Mouse (Mus musculus) liver, adult 2 months (tissue): Measurements from ENCODE around the gene Adamts20. TPM values are rescaled to one million over a fixed set of nuclear protein-coding genes. Genes with fewer than 3 reads are reported as not detected.

Experiments
- DNase-seq: peaks from one replicate; pipeline ENCODE4 v3.0.0-alpha.2; 2011; ENCODE audit warnings: low read depth, low spot score; ENCODE audit errors: extremely low read depth
- H3K27ac ChIP-seq: fragments of 200-500 bp; replicated peaks from 2 replicates; pipeline ENCODE4 v1.5.1; 2012; ENCODE audit warnings: low read depth, mild to moderate bottlenecking, control low read depth, inconsistent platforms, low read length; ENCODE audit not compliant: insufficient read depth
- H3K27me3 ChIP-seq: fragments of 200-500 bp; 2 replicates; pipeline ENCODE4 v1.6.1; 2012; ENCODE audit warnings: mild to moderate bottlenecking, moderate library complexity, low read length, inconsistent platforms; ENCODE audit not compliant: control insufficient read depth, insufficient read depth
- H3K36me3 ChIP-seq: fragments of 200-500 bp; 2 replicates; pipeline ENCODE4 v1.6.1; 2012; ENCODE audit warnings: low read length, inconsistent platforms; ENCODE audit not compliant: control insufficient read depth, insufficient read depth
- H3K4me1 ChIP-seq: fragments of 200-500 bp; 2 replicates; pipeline ENCODE4 v1.6.1; 2011; ENCODE audit warnings: low read length; ENCODE audit not compliant: control insufficient read depth, insufficient read depth
- H3K4me3 ChIP-seq: fragments of 200-500 bp; 2 replicates; pipeline ENCODE4 v1.5.1; 2011; ENCODE audit warnings: low read depth, mild to moderate bottlenecking, control low read depth, low read length, moderate library complexity; ENCODE audit not compliant: insufficient read depth
- H3K79me2 ChIP-seq: fragments of 200-500 bp; 2 replicates; pipeline ENCODE4 v1.6.1; 2012; ENCODE audit warnings: inconsistent platforms, mild to moderate bottlenecking, low read length, moderate library complexity; ENCODE audit not compliant: control insufficient read depth, insufficient read depth
- H3K9ac ChIP-seq: fragments of 200-500 bp; 2 replicates; pipeline ENCODE4 v1.6.1; 2012; ENCODE audit warnings: low read depth, mild to moderate bottlenecking, control low read depth, inconsistent platforms, low read length
- CTCF ChIP-seq: fragments of 200-500 bp; IDR thresholded peaks from 2 replicates; pipeline ENCODE4 v1.5.1; 2011; ENCODE audit warnings: low read depth, low read length, control low read depth
- POLR2A ChIP-seq: fragments of 200-500 bp; IDR thresholded peaks from 2 replicates; pipeline ENCODE4 v1.6.1; 2011; ENCODE audit warnings: low read length, control low read depth; ENCODE audit not compliant: insufficient read depth; ENCODE audit errors: extremely low read depth
- WGBS: fragments of 180-500 bp; shearing (Covaris S2); methylation state at CpG from one replicate; pipeline ENCODE4 v1.1.7; 2018; 5-methylcytosine and 5-hydroxymethylcytosine counted together
- polyA plus RNA-seq: library from polyadenylated mRNA; depleted of rRNA; stranded (reverse); fragments of >200 nt; gene quantifications from 2 replicates; pipeline ENCODE4 v1.2.3, GENCODE M21; 2012
- total RNA-seq: library from RNA; depleted of rRNA; stranded (reverse); fragments of >200 nt; gene quantifications from 2 replicates; pipeline ENCODE4 v1.2.3, GENCODE M21; 2014

The Adamts20 gene
- total and polyA plus RNA-seq, 2 experiments: not detected

GRCm38 (mm10) chr15:94482555-94482954, 17.3 kb upstream of the Adamts20 start:
- no peak for DNase-seq
- 82% methylated on average over 2 of the region's 2 CpGs for WGBS
- Histone ChIP-seq H3K36me3 (no peaks in the 10 kb centered on the region), H3K4me3 (no peak overlapping the region), H3K79me2 (no peaks in the 10 kb centered on the region), H3K27ac (no peak overlapping the region), H3K4me1 (no peaks in the 10 kb centered on the region), H3K27me3 (no peaks in the 10 kb centered on the region), H3K9ac (no peak overlapping the region)
- TF ChIP-seq POLR2A (no peak), CTCF (no peak)

DNA sequence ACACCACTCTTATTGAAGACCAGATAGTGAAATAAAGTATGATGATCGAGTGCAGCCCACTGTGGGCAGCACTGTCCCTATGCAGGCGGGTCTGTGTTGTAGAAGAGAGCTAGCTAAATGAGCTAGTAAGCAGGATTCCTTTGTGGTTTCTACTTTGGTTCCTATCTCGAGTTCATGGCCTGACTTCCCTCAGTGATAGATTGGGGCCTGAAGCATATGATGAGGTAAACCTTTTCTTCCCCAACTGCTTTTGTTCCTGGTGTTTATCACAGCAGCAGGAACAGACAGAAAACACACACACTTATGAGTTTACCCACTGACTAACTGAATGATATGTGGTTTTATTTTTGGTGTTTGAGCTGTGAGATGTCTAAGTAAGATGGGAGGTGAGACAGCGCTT, 15.6 kb upstream of the Adamts20 start:
- no peak overlapping the region for H3K27ac ChIP-seq
- no peaks in the 10 kb centered on the region for H3K27me3 ChIP-seq
- H3K9ac ChIP-seq: no peak overlapping the region
- WGBS: 84% methylated on average over 4 of the region's 4 CpGs
- TF ChIP-seq POLR2A (no peak), CTCF (no peak)
- no peaks in the 10 kb centered on the region for H3K36me3 ChIP-seq
- no peaks in the 10 kb centered on the region for H3K79me2 ChIP-seq
- no peak overlapping the region for H3K4me3 ChIP-seq
- no peaks in the 10 kb centered on the region for H3K4me1 ChIP-seq
- no peak for DNase-seq

- TF ChIP-seq POLR2A (no peak), CTCF (no peak)
- no peak overlapping the region for H3K27ac ChIP-seq
- no peak overlapping the region for H3K4me3 ChIP-seq
- WGBS: 75% methylated on average over 5 of the region's 5 CpGs
- no peaks in the 10 kb centered on the region for H3K4me1 ChIP-seq
- H3K36me3 ChIP-seq: no peaks in the 10 kb centered on the region
- DNase-seq: no peak
- no peaks in the 10 kb centered on the region for H3K79me2 ChIP-seq
- no peak overlapping the region for H3K9ac ChIP-seq
- H3K27me3 ChIP-seq: no peaks in the 10 kb centered on the region
Measured at GRCm38 (mm10) chr15:94480248-94480647, 15.0 kb upstream of the Adamts20 start.

GRCm38 (mm10) chr15:94479513-94480136, 14.4 kb upstream of the Adamts20 start:
- Histone ChIP-seq H3K4me3 (no peak overlapping the region), H3K9ac (no peak overlapping the region), H3K27ac (no peak overlapping the region), H3K4me1 (no peaks in the 10 kb centered on the region), H3K27me3 (no peaks in the 10 kb centered on the region), H3K36me3 (no peaks in the 10 kb centered on the region), H3K79me2 (no peaks in the 10 kb centered on the region)
- WGBS: 89% methylated on average over 3 of the region's 3 CpGs
- TF ChIP-seq POLR2A (no peak), CTCF (no peak)
- no peak for DNase-seq

DNA sequence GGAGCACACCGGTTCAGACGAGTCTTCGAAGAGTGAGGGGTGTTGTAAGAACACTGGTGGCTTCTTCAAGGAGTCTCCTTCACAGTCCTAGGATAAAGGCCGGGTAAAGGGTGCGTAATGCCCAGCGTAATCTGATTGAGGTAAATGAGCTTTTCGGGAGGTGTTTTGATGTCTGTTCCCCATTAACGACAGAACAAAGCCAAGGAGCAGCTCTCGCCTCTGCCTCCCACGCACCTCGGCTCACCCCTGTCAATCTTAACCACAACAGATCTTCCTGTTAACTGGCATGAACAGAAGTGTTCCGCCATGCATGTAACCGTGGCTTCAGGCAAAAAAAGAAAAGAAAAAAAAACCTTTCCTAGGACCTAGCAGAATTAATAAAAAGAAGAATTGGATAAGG, 13.5 kb upstream of the Adamts20 start:
- Histone ChIP-seq H3K27me3 (no peaks in the 10 kb centered on the region), H3K27ac (no peak overlapping the region), H3K4me3 (no peak overlapping the region), H3K9ac (no peak overlapping the region), H3K4me1 (no peaks in the 10 kb centered on the region), H3K79me2 (no peaks in the 10 kb centered on the region), H3K36me3 (no peaks in the 10 kb centered on the region)
- TF ChIP-seq POLR2A (no peak), CTCF (no peak)
- DNase-seq: no peak
- 52% methylated on average over 13 of the region's 13 CpGs for WGBS

DNA sequence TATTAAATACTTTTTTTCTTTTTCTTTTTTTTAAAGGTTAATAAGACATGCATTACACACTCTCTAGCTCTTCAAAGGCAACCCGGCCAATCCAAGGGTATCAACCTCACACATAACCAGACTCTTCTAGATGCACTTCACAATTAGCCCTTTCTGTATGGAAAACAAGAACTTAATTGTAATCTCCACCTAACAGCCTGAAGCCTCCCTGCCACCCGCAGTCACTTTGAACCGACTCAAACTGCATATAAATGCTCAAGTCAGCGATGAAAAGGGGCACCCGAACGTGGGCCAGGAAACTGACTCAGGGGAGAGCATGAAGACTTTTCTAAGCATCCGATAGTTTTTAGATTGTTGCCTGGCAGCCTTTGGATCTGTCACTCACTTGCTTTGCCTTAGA, 12.1 kb upstream of the Adamts20 start:
- DNase-seq: no peak
- no peaks in the 10 kb centered on the region for H3K36me3 ChIP-seq
- no peaks in the 10 kb centered on the region for H3K79me2 ChIP-seq
- H3K9ac ChIP-seq: no peak overlapping the region
- WGBS: 80% methylated on average over 7 of the region's 7 CpGs
- no peak overlapping the region for H3K27ac ChIP-seq
- TF ChIP-seq POLR2A (no peak), CTCF (no peak)
- H3K27me3 ChIP-seq: no peaks in the 10 kb centered on the region
- H3K4me1 ChIP-seq: no peaks in the 10 kb centered on the region
- no peak overlapping the region for H3K4me3 ChIP-seq
